Mouse (Mus musculus) lung, postnatal 25 days (tissue): ENCODE results near the gene Catip.
"Not testable (repeated sequence)": the region's sequence is repeated elsewhere in the genome, so short reads cannot be mapped to it uniquely, and the experiment has no call there.

Experiments
- DNase-seq: peaks from one replicate; pipeline ENCODE4 v3.0.0; 2022; ENCODE audit warnings: low spot score

Gene Catip

GRCm38 (mm10) chr1:74361812-74362211 is at the start of gene Catip:
Catip (plus strand) TSS chr1:74362108.
- DNase-seq: peak; percentile 85

GRCm38 (mm10) chr1:74313049-74313692 is 48.7 kb upstream of the Catip start:
- DNase-seq: peak; percentile 87

DNA sequence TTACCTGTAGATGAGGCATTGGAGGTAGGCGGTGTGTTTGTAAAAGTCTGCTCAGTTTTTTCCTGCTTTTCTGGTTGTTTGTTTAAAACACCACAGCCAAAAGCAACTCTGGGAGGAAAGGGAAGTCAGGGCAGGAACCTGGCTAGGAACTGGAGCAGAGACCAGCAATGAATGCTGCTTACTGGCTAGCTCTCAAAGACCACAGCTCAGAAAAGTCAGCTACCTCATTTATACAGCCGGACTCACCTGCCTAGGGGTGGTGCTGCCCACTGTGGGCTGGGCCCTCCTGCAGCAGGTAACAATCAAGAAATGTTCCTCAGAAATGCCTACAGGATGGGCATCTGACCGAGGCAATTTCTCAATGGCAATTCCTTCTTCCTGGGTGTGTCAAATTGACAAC is 47.1 kb upstream of the Catip start:
- DNase-seq: no peak

GRCm38 (mm10) chr1:74316114-74316827 is 45.6 kb upstream of the Catip start:
- no peak for DNase-seq

DNA sequence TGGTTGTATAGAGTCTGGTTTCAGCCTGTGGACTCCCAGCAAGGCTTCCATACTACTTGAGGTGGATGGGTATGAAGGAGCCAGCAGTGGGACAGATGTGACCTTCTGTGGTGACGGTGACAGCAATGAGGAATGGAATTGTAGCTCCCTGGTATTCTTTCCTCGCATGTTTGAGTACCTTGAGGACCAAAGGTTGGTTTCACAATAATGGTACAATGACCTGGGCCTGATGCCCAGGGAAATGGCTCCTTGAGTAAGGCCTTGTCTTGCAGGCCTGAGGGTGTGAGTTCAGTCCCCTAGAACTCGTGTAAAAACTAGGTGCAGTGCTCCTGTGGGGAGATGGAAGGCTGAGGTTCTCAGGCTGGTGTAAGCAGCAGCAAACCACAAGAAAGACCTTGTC is 43.2 kb upstream of the Catip start:
- no peak for DNase-seq

DNA sequence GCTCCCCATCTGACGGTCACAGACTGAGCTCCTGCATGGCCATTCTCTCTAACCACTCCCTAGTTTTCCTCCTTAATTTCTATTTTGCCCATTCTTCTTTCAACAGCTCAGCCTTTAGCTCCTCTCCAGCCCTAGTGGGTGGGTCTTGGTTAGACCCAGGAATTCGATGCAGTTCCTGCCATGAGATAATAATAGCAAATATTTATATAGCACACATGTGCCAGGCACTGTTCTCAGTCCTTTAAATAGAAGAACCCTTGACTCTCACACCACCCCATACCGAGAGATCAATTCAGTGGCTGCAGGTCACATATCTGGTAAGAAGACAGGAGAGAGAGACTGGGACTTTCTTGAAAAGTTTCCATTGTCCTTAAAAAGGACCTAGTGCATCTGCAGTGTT is 40.5 kb upstream of the Catip start:
- no peak for DNase-seq

DNA sequence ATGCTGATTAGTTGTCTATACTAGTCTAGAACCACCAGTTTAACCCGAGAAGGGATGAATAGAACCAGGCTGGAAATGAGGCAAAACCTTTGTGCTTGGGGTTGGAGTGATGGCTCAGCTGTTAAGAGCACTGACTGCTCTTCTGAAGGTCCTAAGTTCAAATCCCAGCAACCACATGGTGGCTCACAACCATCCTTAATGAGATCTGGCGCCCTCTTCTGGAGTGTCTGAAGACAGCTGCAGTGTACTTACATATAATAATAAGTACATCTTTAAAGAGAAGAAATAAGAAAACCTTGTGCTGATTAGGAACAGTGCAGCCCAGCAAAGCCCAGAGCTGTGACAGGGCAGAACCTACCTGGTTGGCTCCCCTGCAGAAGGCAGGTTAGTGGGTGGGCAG is 35.0 kb upstream of the Catip start:
- DNase-seq: not testable (repeated sequence)

GRCm38 (mm10) chr1:74329899-74330431 is 31.9 kb upstream of the Catip start:
- DNase-seq: peak; percentile 17

DNA sequence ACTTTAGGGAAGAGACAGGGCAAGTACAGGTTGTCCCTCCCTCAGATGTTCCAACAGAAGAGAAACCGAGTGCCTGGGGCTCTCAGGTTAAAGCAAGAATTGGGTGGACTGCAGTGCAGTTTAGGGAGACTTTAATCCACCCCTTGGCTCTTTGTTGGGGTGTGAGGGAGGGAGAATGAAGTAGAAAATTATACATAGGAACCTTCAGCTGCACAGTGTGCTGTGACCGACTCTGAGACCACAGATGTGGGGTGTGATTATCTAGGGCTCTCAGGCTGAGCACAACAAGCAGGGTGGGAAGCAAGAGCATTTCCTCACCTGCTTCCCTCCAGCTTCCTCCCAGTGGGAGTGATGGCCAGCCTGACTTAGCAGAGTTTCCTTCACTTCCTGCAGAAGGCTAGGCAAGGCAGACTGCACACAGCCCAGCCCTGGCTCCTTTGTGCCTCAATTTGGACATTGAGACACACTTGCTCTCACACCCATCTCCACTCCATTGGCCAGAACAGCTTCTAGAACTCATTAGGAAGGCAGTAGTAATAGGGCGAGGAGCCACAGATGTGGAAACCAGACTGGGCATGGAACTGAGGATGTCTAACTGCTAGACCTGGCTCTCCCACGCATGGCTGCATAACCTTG is 30.7 kb upstream of the Catip start:
- peak; percentile 16 for DNase-seq

GRCm38 (mm10) chr1:74332241-74332763 is 29.6 kb upstream of the Catip start:
- DNase-seq: peak; percentile 97

DNA sequence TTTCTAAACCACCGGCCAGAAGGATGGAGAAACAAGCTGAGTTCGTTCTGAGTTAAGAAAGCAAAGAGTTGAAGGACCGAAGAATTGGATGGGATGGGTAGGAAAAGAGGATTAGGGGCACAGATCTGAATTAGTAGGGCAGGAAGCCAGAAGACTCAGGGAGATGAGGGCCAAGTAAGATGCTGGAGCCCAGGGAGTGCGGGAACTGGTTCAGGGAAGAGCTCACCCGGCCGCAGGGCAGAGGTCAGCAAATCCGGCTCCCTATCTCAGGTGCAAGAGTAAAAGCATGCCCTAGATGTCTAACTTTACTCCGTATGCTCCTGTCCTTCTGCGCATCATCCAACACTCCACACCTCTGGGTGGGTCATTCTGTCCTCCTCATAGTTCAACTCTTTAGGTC is 29.0 kb upstream of the Catip start:
- DNase-seq: no peak

DNA sequence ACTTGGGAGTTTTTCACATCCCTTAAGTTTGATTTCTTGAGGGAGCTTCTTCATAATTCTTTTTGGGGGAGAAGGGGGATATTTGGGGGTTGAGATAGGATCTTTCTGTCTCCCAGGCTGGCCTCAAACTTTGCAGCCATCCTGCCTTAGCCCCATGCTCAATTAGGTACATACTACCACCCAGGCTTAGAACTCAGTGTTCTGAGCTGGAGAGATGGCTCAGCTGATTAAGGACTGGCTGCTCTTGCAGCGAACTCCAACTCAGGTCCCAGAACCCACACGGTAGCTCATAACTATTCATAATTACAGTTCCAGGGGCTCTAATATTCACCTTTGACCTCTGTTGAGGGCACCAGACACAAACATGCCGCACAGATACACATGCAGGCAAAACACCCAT is 27.3 kb upstream of the Catip start:
- DNase-seq: no peak

GRCm38 (mm10) chr1:74335033-74335432 is 26.9 kb upstream of the Catip start:
- no peak for DNase-seq

GRCm38 (mm10) chr1:74335436-74336170 is 26.3 kb upstream of the Catip start:
- no peak for DNase-seq

GRCm38 (mm10) chr1:74337241-74337771 is 24.6 kb upstream of the Catip start:
- DNase-seq: no peak

- DNase-seq: no peak
Observed at GRCm38 (mm10) chr1:74338013-74338412, 23.9 kb upstream of the Catip start.

- no peak for DNase-seq
Observed at GRCm38 (mm10) chr1:74338626-74339025, 23.3 kb upstream of the Catip start.

- DNase-seq: no peak
Observed at GRCm38 (mm10) chr1:74339917-74340316, 22.0 kb upstream of the Catip start.

DNA sequence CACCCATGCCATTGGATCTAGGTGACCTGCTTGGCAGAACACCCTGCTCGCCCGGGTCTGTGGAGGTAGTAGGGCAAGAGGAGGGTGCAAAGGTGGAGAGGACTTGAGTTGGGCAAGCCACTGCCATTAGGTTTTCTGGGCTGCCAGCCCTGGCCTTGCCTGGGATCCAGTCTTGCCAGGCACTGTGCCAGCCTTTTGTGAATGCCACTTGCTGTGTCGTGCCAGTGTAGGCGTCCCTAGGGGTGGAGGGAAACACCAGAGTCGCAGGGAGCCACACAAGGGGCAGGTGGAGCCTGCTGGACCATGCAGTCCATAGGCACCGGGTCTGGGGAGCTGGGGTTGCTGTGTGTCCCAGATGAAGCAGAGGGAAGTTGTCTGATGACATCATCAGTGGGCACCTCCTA is 21.5 kb upstream of the Catip start:
- peak; percentile 22 for DNase-seq

- not testable (repeated sequence) for DNase-seq
Observed at GRCm38 (mm10) chr1:74340992-74341391, 20.9 kb upstream of the Catip start.

DNA sequence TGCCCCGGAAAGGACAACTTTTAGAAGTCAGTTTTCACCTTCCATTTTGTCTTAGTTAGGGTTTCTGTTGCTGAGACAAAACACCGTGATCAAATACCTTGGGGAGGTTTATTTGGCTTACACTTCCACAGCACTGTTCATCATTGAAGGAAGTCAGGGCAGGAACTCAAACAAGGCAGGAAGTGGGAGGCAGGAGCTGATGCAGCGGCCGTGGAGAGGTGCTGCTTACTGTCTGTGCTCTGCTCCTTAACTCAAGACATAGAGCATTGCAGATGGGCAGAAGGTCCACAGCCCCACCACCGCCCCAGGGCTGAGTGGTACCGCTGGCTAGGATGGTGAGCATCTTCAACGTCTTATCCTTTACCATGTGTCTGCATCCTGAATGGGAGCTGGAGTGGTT is 20.0 kb upstream of the Catip start:
- DNase-seq: no peak

GRCm38 (mm10) chr1:74342308-74342707 is 19.6 kb upstream of the Catip start:
- DNase-seq: no peak
